Mouse (Mus musculus) right cerebral cortex, adult 18-20 months (tissue): ENCODE measurements around the gene Olfr1215.
"Not testable (repeated sequence)": the region's sequence is repeated elsewhere in the genome, so short reads cannot be mapped to it uniquely, and the experiment has no call there.

Source experiments
- DNase-seq: peaks from one replicate; pipeline ENCODE4 v3.0.0; 2022; ENCODE audit warnings: mixed read lengths

Gene Olfr1215

DNA sequence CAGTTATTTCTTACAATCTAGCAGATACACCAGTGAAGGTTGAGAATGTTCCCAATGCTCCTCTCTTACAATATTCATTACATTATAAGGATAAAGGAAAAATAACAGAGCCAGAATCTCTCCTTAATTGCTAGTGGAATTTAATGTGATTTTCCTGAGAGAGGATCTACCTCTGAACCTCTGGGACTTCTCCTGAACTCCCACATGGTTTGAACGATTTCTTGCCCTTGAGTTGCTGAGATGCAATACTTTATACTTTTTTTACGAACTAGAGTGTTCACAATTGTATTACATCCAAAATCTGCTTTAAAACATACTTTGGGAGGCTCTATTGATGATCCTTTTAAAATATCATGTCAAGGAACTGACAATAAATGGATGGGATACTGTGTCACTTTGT lies at the start of gene Olfr1215:
Gene Olfr1215 (minus strand): TSS at position 101 of the 400 bp plus-strand sequence.
- DNase-seq: no peak

DNA sequence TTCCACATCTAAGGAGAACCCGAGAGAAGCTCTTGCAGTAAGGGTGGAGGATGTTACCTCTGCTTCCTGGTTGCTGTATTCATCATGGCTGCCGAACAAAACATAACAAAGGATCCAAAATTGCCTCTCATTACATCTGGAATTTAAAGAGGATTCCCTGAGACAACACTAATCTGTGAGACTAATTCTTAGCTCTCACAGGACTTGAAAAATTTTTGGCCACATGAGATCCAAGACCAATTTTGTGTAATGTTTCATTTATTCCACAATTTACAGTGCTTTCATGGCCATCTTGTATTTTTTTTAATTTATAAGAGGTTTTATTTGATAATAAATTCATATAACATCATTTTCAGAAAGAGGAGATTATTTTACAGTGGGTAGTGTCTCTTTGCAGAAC lies 25.2 kb upstream of the Olfr1215 start, which contains the start of gene Olfr1217:
Gene Olfr1217 (minus strand): TSS at position 101 of the 400 bp plus-strand sequence.
- no peak for DNase-seq

DNA sequence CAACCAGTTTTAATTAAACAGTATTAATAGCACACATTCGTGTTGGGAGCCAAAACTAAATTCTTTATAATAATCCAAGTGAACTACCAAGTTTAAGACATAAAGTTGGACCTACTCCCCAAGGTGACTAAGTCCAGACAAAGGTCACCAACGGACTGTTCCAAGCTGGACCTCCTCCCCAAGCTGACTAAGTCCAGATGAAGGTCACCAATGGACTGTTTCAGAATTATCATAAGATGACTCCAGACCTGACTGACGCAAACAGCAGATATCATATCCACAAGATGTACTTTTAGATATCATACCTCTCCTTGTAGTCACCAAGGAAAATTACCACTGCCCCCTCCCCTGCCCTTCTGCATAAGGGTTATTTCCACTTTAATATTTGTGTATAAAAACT lies 14.7 kb upstream of the Olfr1215 start:
- not testable (repeated sequence) for DNase-seq

DNA sequence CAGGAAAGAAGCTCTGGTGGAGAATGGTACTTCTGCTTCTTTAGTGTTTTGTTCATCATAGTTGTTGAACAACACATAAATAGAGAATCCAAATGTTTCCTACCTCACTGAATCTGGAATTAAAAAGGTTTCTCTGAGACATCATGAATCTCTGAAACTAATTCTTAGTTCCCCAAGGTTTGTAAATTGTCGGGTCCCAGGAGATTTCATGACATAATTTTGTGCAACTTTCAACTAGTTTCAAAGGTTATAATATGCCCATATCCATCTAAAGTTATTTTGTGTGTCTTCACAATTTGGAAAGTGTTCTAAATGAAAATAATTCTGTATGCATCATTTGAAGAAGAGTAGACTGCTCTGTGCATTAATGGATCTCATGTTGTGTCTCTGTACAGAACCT lies 11.5 kb upstream of the Olfr1215 start, which contains the start of gene Olfr1216:
Gene Olfr1216 (minus strand): TSS at position 101 of the 400 bp plus-strand sequence.
- DNase-seq: no peak

DNA sequence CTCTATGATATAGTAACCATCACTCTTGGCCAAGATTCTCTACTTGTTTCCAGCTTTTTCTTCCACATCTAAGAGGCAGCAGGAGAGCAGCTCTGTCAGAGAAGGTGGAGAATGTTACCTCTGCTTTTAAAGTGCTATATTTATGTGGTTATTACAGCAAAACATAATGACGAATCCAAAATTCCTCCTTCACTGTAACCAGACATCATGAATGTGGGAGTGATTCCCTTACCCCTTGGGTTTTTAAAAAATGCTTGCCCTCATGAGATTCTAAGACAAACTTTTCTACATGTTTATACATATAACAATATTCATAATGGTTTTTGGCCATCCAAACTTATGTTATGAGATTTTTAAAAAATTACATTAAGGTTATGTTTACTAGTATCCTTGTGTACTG lies 14.2 kb downstream of the Olfr1215 start, which contains the start of gene Olfr1214:
Gene Olfr1214 (minus strand): TSS at position 101 of the 400 bp plus-strand sequence.
- DNase-seq: no peak

DNA sequence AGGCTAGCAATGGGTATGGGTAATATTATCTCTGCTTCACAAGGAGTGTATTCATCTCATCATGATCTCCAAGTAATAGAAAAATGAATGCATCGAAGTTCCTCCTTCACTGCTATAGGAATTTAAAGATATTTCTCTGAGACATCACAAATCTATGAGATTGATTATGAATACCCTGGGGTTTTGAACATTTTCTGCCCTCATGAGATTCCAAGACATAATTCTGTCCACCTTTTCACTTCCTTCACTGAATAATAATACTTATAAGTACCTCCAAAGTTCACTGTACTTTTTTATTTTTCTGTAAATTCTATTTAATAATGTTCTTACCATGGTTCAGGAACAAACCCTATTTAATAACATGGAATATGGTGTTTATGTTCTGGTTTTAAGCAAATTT lies 26.6 kb downstream of the Olfr1215 start, which contains the start of gene Gm13762:
Gene Gm13762 (minus strand): TSS at position 101 of the 400 bp plus-strand sequence.
- no peak for DNase-seq

DNA sequence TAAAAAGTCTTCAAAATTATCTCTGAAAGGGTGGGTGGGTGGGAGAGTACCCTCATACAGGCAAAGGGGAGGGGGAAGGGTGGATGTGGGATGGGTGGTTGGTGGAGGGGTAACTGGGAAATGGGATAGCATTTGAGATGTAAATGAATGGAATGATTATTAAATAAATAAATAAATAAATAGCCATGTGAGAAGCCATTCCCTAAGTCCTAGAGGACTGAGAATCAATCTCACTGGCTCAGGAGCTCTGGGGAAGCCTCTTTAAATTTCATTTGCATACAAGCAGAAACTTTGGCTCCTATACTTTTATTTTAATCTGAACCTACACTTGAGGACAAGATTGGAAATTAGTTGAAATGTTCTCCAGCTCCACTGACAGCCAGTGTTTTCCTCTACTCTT lies 53.1 kb downstream of the Olfr1215 start, which contains the start of gene Olfr1212:
Gene Olfr1212 (plus strand): TSS at position 301 of the 400 bp plus-strand sequence.
- no peak for DNase-seq
